Mouse (Mus musculus): ENCODE measurements around the gene Ncbp1.

Ncbp1 gene

DNA sequence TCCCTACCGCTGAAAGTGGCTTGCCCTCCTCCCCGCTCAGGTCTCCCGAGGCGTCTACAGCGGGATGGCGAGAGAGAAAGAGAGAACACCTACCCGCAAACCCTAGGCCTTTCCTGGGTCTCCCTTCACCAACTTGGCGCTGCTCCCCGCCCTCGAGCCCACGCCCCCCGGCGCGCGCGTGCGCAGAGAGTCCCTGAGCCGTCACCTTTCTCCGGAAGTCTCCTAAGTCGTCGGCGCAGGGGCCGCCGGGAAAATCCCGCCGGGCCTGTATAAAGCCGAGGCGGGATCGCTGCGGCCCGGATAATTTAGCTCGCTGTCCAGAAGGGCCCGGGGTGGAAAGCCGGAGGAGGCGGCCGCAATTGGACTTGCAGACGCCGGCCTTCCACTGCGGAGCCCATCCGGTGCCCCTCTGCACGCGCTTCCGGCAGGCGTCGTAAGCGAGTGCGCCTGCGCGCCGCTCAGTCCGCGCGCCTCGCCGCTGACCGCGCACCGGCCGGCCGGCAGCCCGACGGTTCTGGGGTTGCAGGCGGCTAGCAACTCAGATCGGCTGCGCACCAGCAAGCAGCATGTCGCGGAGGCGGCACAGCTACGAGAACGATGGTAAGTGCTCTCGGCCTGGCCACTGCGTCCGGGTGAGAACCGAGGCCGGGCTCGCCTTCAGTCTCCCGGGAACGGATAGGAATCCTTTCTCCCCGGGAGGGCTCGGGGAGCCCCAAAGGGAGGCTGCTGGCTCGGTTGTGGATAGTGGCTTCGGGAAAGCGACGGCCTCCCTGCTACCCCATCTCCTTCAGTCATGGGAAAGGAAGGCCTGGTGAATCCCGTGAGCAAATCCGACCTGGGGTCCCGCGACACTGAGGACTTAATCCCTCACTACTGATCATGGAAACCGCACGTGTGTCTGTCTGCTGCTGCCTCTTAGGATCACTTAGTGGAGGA, at the start of gene Ncbp1, which contains the start of gene Tstd2:
Gene Ncbp1 (plus strand): TSS at position 327 of the 936 bp plus-strand sequence.
Gene Tstd2 (minus strand): TSS at position 408 of the 936 bp plus-strand sequence.
- peak; percentile 86 to 94 for DNase-seq

DNA sequence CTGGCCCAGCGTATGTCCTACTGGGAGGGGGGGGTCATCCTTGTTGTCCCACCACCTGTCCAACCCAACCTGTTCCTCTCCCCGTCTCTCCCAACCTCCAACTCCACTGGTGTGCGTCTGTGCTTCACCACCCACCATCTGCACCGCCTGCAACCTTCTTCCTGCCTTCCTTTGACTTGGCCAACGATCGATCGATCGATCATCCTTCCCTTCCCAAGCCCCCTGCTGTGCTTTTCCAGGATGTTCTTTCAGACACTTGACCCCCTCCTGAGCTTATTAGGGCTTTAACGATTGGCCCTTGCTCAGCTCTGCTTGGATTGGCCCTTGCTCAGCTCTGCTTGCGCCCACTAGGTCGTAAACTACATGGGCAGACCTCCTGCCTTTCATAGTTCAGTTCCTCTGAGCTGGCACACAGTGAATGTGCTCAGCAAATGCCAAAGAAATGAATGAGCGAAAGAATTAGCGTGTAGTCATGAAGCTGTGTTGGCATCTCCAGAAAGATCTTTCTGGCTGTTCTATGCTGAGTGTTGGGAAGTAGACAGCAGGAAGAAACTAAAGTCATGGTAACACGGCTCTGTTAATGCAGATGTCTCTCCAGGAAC, 48.8 kb upstream of the Ncbp1 start:
- DNase-seq, result peak in 1 of 2 experiments; percentile 39

DNA sequence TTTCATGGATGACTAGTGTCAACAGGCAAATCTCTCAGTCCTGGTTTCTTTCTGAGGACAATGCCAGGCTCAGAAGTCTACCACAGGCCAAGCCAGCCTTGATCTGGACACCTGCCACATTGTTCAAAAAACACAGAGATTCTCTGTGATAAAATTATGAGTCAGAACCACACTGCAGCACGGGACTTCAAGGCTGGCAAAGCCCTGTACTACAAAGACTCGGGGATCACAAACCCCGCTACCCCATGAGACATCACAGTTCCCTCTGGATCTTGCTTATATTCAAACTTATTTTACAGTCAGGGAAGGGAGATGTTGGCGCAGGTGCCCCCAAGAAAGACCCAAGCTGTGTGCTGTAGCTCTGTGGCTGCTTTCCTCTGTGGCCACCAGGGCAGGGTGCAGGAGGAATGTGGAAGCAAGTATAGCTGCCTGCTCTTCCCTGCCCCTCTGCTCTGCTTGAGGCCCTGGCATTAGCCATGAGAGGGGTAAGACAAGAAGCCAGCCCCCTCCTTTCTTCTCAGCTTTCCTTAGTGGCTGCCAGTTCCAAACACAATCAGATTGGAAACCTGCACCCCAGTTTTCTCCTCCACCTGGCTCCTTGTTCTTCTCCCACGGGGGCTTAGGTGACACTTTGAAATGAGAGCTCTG, 45.9 kb upstream of the Ncbp1 start:
- peak; percentile 76 to 83 for DNase-seq

DNA sequence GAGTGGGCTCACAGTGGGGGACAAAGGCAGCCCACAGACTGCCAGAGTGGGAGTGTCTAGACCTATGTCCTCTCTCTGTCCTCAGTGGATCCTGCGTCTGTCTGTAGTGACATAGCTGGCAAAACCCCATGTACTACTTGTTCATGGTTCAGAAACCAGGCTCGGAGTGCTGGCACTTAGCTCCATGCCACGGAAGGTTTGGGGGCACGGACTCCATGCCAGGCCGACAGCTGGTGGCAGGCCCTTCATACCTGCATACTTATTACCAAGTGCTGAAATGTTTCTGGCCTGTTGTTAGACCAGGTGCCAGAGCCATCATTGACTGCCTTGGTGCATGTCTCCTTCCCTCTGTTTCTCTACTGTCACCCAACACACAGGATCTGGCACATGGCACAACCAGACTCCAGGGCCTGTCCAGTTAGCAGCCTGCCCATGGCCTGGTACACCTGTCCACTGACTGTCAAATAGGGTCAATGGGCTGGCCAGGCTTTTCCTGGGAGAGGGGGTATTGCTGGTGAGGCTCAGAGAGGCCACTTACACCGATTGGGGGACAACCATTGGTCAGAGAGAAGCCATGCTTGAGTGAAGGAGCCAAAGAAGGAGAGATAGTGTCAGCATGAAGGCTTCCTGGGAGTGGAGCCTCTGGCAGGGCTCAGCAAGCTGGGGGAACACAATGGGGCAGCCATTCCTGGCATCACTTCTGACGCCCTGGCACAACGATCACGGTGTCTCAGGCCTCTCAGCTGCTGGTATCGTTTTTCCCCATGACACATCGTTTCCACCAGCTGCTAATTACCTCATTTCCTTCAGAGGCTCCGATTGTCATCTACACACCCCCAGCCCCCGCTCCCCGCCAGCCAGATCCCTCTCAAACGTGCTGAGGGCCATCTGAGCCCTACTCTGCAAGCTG, 43.2 kb upstream of the Ncbp1 start:
- peak; percentile 62 to 63 for DNase-seq

DNA sequence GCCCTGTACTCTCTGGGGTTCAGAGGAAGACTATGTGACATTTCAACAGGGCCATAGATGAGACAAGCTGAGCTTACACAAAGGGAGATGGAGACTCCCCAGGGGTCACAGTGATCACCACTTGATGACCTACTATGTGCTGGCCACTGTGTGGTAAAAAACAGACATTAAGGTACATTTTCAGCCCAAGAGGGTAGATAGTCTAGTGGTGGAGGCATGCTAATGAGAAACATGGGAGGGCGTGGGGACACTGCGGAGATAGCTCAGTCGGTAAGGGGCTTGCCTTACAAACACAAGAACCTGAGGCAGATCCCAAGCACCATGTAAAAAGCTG, 42.6 kb upstream of the Ncbp1 start:
- DNase-seq, result no peak

DNA sequence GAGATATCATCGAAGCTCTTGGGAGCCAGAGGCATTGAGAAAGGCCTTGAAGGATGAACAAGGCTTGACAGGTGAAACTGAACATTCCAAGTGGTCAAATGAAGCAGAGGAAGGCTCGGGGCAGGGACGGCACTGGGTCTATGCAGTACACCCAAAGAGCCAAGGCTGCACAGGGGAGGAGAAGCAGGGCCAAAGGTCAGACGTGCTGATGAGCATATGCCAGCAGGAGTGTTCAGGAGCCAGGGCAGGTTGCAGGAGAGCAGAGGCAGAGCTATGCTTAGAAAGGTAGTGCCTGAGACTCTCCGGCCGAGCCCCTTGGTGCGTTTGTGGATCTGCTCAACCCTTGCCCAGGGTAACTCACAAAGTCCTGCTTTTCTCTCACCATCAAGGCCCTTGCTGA, 41.9 kb upstream of the Ncbp1 start:
- no peak for DNase-seq

DNA sequence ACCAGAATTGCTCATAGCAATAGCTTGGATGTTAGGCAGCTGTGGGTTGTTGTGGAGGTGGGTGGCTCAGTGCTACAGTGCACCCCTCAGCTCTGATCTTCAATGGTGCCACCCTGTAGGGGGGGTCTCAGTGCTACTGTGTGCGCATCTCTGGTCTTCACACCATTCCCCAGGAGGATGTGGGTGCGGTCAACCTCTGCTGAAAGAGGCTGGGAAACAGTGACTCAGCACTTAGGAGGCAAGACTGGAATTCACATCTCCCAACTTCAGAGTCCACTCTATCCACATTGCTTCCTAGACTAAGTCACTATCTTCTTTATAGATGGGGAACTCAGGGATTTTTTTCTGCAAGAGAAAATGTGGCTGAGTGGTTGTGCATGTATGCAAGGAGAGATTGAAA, 40.8 kb upstream of the Ncbp1 start:
- no peak for DNase-seq

DNA sequence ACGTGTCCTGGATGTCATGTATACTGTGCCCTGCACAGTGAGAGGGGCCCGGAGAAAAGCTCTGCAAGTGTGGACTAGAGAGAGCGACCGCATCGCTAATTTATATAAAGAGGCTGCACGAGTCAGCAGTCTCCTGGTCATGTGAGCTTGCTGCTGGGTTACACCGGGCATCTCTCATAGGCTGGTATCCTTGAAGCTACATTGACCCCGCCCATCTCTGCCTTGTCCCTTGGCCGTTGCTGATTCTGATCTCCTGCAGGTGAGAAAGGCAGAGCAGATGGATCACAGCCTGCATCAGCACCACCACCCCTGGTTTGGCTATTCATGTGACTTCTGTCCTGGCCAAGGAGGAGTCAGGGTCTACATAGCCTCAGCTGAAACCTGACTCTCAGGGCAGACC, 39.3 kb upstream of the Ncbp1 start:
- peak in 1 of 2 experiments; percentile 55 for DNase-seq

DNA sequence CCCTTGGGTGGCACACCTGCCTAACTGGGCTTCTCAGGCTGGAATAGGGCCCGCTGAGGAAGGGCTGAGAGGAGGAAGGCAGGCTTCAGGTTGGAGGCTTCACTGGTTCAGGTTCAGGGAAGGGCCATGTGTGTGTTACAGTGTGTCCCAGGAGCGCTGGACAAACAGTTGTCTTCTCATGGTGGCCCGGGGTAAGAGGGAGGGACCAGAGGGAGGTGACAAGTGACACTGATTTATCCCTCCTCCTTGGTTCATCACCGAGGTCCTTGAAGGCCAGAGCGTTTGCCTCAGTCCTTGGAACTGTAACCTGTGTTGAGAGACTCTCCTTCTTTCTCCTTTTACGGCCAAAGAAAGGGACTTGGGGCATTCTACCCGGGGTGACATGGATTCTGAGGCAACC, 37.9 kb upstream of the Ncbp1 start:
- DNase-seq, result no peak

DNA sequence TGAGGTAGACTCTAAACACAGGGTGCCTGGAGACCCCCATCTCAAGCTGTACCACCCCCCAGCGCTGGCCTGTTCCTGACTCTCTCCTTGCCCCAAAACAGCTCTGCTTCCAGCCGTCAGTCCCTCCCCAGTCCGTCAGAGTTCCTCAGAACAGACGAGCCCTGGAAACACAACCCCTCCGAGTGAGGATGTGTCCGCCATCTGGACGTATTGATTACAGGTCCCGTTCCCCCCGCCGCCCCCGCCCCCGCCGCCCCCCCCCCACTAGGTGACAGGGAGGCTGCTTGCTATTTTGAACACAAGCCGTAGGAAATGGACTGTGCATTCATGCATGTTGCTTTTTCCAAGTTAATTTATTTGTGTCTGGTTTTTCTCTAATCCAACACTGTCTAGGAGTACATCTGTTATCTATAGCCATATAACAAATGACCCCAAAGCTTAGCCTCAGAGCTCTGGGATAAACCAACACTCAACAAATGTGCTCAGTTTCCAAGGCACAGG, 37.2 kb upstream of the Ncbp1 start:
- DNase-seq, result no peak

DNA sequence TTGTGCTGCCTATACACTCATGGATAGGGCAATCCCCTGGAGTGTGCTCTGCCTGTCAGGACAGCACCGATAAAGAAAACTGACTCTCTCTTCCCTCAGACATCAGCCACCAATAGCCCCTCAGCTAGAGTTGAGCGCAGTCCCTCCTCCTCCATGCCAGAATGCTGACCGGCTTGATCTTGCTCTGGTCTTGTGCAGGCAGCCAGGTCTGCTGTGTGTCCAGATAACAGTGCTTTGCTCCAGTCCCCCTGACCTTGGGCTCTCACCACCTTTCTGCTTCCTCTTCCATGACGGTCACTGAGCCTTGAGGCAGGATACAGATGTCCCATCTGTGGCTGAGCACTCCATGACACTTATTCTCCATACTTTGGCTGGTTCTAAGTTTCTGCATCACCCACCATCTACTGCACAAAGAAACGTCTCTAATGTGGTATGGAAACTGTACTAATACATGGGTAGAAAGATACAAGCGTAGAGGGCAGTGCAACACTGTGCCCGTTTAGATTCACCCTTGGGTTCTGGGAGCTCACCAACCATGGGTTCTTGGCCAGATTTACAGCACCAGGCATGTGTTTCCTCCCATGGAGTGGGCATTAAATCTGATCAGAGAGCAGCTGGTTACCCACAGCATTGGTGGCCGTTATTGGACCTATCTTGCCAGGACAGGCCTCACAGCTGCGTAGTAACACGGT, 36.2 kb upstream of the Ncbp1 start:
- DNase-seq, result no peak

DNA sequence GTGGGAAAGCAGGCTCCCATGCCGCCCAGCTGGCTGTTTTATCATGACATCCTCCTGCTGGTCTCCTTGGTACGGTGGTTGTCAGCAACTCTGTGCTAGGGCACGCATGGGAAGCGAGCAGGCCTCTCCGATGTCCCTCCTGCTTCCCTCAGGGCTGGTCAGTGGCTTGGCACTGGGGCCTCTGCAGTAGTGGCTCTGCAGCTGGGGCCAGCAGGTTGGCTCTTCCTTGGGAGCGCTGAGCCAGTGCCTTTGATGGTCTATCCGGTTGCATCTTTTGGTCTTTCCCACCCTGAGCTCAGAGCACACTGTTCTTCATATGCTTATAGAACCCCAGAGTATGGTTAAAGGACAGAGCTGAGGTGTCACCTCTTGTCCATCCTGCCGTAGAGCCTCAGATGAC, 28.3 kb upstream of the Ncbp1 start:
- no peak for DNase-seq

DNA sequence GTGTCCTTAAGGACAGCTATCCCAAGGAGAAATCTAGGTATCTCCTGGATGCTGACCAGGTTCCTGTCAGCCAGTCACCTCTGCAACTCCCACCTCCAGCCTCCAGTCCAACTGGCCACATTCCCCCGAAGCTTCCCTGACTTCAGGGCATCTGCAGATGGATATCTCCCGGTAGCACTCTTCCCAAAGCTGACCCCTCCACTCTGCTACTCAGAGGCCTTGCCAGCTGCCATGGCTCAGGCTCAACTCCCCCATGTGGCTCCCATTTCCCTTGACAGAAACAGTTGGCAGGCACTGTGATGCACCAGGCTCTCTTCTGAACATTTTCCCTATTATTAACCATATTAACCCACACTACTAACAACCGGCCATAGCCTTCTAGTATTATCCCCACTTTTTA, 27.1 kb upstream of the Ncbp1 start:
- DNase-seq, result peak; percentile 59 to 69

DNA sequence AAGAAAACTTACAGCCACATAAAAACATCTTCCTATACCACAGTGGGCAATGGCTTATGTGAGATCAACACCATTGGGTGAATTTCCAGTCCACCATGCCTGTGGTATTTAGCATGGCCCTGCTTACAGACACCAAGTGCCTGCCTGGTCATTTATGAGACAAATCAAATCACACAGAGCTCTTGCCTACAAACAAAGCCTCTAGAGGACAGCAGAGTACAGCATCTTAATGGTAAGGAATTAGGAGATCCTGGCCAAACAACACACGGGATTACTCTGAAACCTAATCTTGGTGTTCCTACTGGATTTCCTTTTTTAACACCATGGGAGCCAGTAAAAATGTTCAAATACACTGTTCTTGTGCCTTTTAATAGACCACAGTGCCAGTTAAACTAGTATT, 23.1 kb upstream of the Ncbp1 start:
- DNase-seq, result no peak

DNA sequence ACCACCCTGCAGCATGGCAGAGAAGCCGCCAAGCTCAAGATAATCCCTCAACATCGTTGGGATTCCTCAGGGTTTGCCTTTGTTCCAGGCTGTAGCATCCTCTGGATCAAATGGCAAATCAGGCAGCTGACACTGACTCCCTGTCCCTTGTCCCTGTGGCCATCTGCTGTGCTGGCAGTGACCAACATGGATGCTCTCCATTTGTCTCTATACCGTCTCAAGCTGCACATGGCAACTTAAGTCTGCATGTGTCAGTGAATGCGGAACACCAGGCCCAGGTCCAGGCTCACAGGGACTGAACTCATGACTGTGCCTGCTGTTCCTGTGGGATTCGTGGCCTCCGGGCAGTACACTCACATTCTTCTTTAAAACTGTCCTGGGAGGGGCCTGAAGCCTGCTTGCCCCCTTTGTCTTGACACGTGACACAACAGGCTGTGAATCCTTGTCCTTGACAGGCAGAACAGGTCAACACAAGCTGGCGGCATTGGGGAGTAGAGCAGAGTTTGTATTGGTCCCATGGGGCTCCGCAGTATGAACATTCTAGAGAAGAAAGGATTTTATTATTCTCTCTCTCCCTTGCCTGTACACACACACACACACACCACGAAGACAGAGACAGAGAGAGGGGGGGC, 21.8 kb upstream of the Ncbp1 start:
- peak; percentile 81 to 89 for DNase-seq

DNA sequence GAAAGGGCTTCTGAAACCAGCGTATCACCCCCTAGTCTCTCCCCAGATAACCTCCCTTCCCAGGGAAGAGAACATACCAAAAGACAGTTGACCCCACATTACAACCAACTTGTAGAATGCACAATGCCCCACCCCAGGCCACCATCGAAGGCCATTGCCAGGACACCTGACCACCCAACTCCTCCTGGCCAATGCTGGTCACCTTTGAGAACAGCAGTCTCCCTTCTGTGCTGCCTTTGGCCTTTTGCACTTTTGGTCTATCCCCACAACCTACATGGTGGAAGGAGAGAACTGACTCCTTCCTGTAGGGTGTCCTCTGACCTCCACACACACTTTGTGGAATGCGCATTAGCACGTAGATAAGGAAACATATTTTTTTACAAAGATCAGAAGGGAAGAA, 20.9 kb upstream of the Ncbp1 start:
- no peak for DNase-seq

DNA sequence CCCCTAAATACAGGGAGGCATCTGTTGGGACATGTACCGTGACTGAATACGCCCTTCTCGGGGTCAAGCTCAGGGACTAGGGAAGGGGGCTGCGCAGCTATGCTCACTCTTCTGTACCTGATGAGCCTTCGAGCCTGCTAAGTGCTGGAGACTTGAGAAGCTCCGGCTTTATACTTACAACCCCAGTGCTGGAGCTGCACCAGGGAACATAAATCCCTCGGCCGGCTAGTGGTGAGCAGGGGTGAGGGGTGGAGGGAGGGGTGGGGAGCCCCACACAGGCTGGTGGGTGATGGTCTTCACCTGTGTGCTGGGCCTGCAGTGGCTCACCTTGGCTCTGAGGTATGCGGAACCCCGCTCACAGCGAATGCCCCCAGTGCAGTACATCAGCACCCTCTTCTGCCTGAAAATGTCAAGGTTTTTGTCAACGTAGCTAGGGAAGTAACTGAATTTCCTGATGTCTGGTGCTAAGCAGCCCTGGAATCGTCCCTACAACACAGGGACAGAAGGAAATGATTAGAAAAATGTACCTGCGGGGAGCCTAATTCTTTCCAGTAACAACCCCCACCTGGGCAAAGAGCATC, 18.8 kb upstream of the Ncbp1 start:
- DNase-seq, result no peak

DNA sequence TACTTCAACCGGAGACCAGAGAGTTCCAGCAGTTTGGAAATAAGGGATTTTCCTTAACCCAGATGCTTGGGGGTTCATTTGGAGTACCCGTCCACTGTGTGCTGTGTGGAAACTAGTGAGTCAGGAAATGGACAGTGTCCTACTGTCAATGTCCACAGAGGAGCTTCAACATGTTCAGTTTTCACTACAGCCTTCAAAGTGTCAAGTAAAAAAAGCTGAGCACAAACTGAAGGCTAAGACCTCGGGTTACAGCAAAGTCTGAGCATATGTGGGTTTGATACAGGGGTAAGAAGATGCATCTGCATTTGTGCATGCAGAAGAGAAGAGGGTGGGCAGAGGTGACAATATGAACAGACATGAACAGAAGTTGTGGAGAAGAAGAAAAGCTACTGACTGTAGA, 17.6 kb upstream of the Ncbp1 start:
- no peak for DNase-seq

DNA sequence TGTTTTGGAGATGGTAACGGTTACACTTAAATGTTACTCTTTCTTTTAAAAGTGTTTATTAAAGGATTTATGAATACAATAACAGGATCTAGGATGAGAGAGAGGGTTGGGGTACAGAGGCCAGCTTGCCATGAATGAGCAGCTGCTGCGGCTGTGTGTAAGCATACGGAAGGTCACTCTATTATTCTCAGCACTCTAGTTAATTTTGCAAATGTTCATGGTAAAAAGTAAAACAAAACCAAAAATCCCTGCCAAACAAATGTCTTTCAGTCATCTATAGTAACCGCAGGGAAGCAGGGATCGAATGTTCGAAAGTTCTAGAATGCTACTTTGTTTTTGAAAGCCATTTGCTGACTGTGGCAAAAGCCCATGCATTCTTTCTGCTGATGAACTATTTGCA, 15.1 kb upstream of the Ncbp1 start:
- DNase-seq, result no peak

DNA sequence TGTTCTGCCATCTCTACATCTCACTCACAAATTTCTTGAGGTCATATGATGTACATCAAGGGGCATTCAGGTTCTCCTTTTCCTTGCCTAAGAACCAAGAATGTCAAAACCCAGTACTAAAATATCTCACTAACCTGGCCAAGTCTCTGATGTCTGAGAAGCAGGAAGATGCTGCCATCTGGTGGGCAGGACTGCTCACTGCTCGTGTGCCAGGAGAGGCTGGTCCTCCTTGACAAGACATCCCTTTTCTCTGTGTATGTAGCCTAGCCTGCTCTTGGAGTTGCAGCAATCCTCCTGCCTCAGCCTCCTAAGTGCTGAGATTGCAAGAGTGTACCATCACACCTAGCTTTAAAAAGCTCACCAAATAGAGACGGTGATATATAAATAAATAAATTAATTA, 11.9 kb upstream of the Ncbp1 start:
- peak; percentile 83 to 88 for DNase-seq

Measured in cerebellum, adult 18-20 months (tissue).